Mouse (Mus musculus) c-Kit-positive CD71-positive TER-119-negative erythroid progenitor cells, embryonic 14.5 days (primary cell): Measurements from ENCODE around the gene Spaca7.
A peak's percentile ranks its signal among the peaks of the same experiment; 100 is the strongest.
"Not testable (repeated sequence)": the region's sequence is repeated elsewhere in the genome, so short reads cannot be mapped to it uniquely, and the experiment has no call there.

ENCODE experiments used
- DNase-seq: peaks from one replicate; pipeline ENCODE4 v3.0.0-alpha.2; 2013; ENCODE audit warnings: low read depth

The Spaca7 gene

GRCm38 (mm10) chr8:12572814-12573534, at the start of gene Spaca7:
TSS of gene Spaca7 (plus strand) at chr8:12573029.
- DNase-seq: no peak

DNA sequence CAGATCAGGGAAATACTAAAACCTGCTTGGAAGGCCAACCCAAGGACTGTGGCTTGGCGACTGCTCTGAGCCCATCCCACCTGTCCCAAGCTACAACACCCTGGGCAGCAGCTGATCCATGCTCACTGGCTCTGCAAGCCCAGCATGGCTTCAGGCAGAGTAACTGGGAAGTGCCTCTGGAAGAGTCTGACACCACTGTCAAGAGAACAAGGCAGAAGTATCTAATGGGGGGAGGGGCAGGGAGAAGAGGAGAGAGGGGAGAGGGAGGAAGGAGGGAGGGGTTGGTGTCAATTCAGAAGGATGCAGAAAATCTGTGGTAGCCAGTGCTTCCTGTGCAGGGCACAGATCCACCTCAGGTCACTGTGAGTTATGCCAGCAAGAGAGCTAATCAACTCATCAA, 48.5 kb upstream of the Spaca7 start:
- no peak for DNase-seq

GRCm38 (mm10) chr8:12528659-12529058, 44.2 kb upstream of the Spaca7 start:
- DNase-seq: no peak

- no peak for DNase-seq
Measured at GRCm38 (mm10) chr8:12535617-12536016, 37.2 kb upstream of the Spaca7 start.

GRCm38 (mm10) chr8:12536306-12536705, 36.5 kb upstream of the Spaca7 start:
- no peak for DNase-seq

DNA sequence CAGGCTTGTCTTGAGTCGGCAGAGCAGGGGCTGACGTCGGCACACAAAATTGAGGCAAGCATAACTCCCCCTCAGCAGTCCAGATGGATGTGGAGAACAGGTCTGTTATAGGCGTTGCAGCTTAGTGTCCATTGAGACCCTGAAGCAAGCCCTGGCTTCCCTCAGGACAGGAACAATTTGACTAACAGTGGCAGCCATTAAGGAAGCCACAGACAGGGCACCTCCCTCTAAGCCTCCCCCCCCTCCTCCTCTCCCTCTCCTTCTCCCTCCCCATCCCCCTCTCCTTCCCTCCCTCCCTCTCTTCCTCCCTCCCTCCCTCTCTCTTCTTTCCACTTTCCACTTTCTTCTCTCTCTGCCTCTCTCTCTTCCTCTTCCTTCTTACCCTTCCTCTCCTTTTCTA, 27.6 kb upstream of the Spaca7 start:
- no peak for DNase-seq

DNA sequence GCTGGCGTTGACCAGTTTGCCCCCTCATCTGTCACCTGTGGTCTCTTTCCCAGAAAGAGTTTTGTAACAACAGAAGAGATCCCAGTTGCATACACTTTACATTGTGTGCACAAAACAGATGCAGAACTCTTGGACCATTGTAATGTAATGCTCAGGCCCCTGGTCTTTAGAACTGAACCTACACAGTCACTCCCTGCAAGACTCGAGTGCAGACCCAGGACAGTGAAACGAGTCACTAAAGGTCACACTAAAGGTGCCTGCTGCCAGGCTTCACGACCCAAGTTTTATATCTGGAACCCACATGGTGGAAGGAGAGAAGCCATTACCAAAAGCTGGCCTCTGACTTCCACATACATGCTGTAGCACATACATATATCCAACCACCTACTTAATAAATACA, 27.2 kb upstream of the Spaca7 start:
- DNase-seq: no peak

GRCm38 (mm10) chr8:12547466-12548220, 25.2 kb upstream of the Spaca7 start:
- no peak for DNase-seq

GRCm38 (mm10) chr8:12548255-12548654, 24.6 kb upstream of the Spaca7 start:
- no peak for DNase-seq

- DNase-seq: no peak
Measured at GRCm38 (mm10) chr8:12548680-12549079, 24.1 kb upstream of the Spaca7 start.

DNA sequence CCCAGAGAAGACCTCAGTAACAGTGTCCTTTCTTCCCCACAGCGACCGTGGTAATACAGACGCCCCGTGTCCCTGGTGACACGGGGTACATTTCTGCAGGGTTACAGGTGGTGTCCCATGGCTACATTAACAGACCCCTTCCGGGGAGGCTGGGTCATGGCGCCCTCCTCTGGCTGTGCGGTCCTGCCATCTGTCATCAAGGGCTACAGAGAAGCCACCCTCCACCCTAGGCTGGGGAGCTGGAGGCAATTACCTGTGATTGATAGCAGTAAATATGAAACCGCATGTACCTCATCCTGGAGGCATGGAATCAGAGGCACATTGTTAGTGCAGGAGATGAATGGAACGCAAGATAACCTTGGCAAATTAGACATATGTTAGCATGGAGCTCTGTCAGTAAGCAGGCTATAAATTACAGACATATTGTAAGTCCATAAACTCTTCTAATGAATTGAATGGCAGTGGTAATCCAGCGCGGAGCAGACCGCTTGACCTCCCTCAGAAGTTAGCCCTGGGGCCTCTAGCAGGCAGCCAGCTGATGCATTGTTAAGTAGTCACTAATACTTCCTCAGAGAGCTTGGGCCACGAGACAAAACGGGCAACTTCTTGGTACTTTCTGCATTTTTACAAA, 17.2 kb upstream of the Spaca7 start:
- no peak for DNase-seq

DNA sequence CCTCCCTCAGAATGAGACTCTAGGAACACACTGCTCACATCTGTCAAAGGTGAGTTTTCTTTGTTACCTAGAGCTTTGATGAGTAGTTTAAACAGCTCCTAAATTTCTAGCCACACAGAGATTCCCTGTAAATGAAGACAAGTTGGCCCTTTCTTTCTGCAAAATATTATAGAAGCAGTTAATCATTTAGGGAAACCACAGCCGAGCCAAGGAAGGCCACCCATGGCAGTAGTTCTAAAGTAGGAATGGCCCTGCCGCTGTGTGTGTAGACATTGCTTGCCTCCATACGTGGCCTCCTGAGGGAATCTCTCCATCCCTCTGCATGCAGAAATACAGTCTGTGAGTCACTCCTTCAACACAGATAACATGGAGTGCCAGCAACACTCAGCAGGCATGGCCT, 14.0 kb upstream of the Spaca7 start:
- no peak for DNase-seq

- DNase-seq: peak; percentile 27
Measured at GRCm38 (mm10) chr8:12561403-12561960, 11.3 kb upstream of the Spaca7 start.

- no peak for DNase-seq
Measured at GRCm38 (mm10) chr8:12564307-12564706, 8.5 kb upstream of the Spaca7 start.

DNA sequence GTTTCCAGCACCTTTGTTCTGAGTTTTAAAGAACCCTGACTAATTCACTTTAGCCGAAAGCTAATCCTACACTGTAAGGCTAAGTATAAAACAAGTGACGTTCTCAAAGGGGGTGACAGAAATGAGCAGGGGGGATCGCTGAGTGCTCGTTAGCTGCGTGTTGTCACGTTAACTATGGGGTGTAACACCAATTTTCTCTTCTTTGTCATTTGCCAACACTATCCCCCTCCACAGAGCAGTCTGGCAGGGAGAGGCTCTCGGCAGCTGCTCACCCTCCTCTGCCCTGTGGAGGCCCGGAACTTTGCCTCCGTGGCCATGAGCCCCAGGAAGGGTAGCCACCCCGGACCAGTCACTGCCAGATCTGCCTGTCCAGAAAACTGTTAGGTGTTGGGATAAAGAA, 7.3 kb upstream of the Spaca7 start:
- DNase-seq: no peak

DNA sequence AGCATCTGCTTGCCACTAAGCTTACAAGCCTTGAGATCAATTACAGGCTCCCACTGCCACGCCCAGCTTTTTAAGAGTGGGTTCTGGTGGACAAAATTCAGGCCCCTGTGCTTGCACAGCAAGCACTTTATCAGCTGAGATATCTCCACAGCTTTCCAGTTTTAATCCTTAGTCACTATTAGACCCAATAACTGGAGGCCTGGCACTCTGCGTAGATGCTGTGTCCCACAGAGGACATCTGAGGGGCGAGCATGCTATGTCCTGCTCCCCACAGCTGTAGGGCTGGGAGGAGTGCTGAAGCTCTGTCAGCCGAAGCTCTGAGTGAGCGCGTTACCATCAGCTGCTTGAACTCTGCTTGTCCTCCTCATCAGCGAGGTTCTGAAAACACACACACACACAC, 6.3 kb upstream of the Spaca7 start:
- no peak for DNase-seq

- DNase-seq: no peak
Measured at GRCm38 (mm10) chr8:12576003-12576402, 3.2 kb downstream of the Spaca7 start.

DNA sequence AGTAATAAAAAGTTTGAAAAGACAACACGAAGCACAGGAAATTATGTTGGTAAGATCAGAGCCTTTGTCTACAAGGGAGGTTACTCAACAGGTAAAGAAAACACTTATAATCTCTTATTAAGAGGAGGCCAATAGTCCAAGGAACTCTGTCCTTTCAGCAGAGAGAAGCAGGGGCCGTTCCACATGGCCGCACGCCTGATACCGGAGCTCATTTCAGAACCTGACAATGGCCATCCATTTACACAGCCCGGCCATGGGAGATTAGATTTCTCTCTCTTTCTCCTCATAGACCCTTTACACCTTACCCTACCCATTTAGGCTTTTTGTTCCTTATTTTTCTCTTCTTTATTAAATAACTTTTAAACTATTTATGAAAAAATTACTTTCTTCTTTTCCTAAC, 3.9 kb downstream of the Spaca7 start:
- no peak for DNase-seq

GRCm38 (mm10) chr8:12579339-12579999, 6.6 kb downstream of the Spaca7 start:
- DNase-seq: not testable (repeated sequence)

GRCm38 (mm10) chr8:12583785-12584184, 11.0 kb downstream of the Spaca7 start:
- DNase-seq: no peak

GRCm38 (mm10) chr8:12607223-12607622, 34.4 kb downstream of the Spaca7 start:
- peak; percentile 60 for DNase-seq

GRCm38 (mm10) chr8:12608810-12609209, 36.0 kb downstream of the Spaca7 start:
- no peak for DNase-seq
